Mouse (Mus musculus) heart, adult 11 months (tissue): ENCODE data around the gene Zfx.

ENCODE experiments used
- DNase-seq: peaks from one replicate; pipeline ENCODE4 v3.0.0; 2022

The Zfx gene

DNA sequence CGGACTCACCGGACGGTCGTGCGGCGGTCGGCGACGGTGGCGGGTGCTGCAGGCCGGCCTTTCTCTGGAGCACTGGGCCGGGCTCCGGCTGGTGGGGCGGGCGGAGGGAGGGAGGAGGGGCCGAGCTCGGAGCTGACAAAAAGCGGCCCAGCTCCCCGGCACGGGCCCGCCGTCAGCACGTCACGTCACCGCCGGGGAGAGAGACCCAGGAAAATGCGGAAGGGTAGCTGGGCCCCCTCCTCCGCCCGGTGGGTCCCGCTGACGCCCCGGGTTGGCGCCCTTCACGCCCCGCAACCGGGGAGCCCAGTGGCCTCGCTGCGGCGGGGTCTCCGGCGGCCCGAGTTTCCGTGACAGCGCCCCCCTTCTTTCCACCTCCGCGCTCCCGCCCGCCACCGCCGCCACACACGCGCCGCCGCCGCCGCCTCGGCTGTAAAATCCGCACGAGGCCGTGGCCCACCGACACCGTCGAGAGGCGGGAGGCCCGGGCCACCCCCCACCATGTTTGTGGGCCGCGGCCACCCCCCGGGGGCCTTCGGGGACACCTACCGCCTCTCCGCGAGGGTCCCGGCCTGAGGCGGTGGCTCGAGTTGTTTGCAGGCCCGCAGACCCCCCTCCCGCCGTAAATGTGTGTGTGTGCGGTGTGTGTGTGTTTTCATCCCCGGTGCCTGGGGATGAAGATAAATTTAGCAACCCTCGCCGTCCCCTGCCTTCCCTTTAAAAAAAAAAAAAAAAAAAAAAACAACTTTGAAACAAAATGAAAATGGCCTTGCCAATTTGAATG is at the start of gene Zfx:
Gene Zfx, minus strand, starts transcription at position 644 of the 781 bp plus-strand sequence.
- DNase-seq = peak; percentile 97

DNA sequence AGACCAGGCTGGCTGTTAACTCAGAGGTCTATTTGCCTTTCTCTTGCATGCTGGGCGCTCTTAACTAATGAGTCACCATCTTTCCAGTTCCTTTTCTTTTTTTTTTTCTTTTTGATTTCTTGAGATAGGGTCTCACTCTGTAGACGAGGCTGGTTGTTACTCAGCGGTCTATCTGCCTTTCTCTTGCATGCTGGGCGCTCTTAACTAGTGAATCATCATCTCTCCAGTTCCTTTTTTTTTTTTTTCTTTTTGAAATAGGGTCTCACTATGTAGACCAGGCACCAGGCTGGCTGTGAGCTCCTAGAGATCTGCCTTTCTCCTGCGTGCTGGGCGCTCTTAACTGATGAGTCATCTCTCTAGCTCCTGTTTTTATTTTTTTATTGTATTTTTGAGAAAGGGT is 45.8 kb upstream of the Zfx start:
- DNase-seq = no peak

GRCm38 (mm10) chrX:94152251-94152830 is 28.8 kb upstream of the Zfx start:
- DNase-seq = no peak

DNA sequence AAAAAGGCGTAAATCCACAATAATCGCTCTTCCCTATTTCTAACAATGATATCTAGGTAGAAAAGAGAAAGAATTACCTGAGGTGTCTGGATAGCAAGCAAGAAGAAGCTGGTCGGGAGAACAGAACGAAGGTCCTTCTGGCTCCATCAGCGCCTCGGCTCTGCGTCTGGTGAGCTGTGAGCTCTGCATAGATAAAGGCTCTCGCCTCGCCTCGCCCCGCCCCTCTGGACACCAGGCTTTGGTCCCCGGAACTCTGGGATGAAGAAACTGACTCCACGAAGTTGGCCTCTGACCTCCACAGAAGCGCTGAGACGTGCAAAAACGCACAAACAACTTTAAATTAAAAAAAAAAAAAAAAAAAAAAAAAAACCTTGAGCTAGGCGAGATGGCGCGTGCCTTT is 27.0 kb upstream of the Zfx start:
- DNase-seq = no peak

DNA sequence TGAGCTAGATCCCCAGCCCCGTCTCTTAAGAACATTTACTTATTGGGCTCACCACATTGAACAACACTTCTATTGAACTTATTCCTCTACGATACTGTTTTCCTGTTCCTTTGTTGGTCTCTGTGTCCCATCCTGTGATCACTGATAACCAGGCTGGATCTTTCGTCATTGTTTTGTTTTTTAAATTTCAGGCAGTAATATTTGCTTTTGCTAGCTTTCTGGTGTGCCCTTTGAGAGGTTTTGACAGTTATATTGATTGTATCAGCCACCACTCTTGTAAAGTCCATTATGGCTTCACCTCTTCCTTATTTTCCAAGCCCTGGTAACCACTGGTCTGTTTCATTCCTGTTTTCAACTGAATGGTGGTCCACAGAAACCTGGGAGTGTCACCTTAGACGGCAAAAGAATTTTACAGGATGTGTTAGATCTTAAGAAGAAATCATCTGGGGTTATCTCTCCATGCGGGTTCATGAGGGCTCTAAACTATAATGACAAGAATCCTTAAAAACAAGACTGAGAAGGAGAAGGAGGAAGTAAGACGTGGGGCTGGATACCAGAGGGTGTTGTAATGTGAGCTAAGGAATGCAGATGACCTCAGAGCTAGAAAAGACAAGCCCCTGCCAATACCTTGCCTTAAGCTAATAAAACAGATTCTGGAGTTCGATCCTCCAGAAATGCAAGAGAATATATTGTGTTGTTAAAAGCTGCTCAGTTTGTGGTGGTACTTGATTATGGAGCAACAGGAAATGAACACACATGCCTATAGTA is 18.7 kb upstream of the Zfx start:
- DNase-seq = no peak

GRCm38 (mm10) chrX:94140080-94140479 is 16.6 kb upstream of the Zfx start:
- no peak for DNase-seq

DNA sequence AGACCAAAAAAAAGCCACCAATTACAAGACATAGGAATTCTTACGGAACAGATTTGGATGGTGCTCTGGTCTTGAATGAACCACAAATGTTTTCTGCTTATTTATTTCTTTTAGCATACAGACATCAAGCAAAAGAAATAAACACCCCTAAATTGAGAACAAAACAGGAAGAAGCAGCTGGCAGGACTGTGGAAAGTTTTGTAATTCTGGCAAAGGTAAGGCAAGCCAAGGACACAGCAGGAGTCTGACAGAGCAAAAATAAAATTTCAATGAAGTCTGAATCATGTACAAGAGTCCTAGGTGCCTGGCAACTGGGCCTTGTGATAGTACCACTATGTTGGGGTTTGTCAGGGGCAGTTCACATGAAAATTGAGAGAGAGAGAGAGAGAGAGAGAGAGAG is 14.8 kb upstream of the Zfx start:
- no peak for DNase-seq

DNA sequence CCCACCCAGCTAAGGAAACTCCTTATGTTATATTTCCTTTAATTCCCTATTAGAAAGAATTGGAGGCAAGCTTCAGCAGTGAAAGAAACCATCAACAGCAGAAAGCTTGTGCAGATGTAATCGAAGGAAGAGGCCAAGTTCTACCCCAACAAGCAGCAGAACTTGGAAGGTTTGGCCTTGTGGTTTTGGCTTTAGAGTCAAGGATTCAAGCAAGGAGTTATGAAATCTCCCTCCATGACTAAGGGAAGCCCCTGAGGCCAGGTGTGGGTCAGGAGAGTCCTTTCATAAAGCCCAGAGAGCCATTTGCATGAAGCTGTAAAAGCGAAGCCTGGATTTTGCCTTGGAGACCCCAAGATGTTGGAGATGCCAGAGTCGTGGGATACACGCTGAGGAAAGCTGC is 11.6 kb upstream of the Zfx start:
- DNase-seq = no peak

DNA sequence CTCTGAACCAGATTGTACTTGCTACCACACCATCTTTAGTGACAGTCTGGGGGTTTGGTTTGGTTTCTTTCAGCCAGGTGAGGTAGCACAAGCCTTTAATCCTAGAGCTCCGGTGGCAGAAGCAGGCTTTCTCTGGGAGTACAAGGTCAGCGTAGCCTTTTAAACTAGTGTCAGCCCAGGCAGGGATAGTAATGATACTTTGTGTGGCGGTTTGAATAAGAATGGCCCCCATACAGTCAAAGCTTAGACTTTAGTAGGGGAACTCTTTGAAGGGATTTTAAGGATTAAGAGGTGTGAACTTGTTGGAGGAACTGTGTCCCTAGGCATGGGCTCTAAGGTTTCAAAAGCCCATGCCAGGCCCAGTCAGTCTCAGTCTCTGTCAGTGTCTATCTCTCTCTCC is 10.0 kb upstream of the Zfx start:
- no peak for DNase-seq

- DNase-seq = no peak
Measured at GRCm38 (mm10) chrX:94132239-94132638, 8.7 kb upstream of the Zfx start.

- DNase-seq = no peak
Measured at GRCm38 (mm10) chrX:94129712-94130111, 6.2 kb upstream of the Zfx start.

- no peak for DNase-seq
Measured at GRCm38 (mm10) chrX:94125950-94126349, 2.4 kb upstream of the Zfx start.

- no peak for DNase-seq
Measured at GRCm38 (mm10) chrX:94122709-94123058, 818 bp downstream of the Zfx start.

GRCm38 (mm10) chrX:94121866-94122708 is 1.4 kb downstream of the Zfx start:
- peak; percentile 99 for DNase-seq

GRCm38 (mm10) chrX:94121161-94121856 is 2.2 kb downstream of the Zfx start:
- DNase-seq = peak; percentile 89

DNA sequence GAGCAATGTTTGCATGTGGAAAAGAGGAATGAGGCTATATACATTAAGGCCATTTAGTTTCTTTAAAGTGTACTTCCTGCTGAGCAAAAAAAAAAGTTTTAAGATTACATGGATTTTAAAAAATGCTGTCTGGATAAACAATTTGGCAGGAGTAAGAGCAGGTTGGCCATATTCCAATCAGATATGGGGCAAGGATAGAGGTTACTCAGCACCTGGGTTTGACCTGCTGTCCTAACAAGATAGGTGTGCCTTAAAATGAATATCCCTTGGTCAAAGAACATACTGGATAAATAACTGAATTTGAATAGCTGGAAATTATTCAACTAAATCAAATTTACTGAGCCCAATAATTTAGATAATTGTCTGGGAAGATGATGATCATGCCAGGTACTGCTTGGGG is 5.2 kb downstream of the Zfx start:
- no peak for DNase-seq

DNA sequence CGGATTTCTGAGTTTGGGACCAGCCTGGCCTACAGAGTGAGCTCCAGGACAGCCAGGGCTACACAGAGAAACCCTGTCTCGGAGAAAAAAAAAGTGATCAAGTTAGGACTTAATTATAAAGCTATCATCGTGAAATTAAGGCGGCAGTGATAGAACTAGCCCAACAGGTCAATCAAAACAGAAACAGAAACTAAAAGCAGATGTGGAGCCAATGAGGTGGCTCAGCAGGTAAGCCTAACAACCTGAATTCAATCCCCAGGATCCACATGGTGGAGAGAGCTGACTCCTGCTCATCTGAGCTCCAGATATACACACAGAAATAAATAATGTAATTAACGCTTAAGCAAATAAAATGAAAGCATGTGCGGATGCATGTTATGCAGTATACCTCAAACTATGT is 7.6 kb downstream of the Zfx start:
- no peak for DNase-seq

- no peak for DNase-seq
Measured at GRCm38 (mm10) chrX:94105964-94106363, 17.5 kb downstream of the Zfx start.

DNA sequence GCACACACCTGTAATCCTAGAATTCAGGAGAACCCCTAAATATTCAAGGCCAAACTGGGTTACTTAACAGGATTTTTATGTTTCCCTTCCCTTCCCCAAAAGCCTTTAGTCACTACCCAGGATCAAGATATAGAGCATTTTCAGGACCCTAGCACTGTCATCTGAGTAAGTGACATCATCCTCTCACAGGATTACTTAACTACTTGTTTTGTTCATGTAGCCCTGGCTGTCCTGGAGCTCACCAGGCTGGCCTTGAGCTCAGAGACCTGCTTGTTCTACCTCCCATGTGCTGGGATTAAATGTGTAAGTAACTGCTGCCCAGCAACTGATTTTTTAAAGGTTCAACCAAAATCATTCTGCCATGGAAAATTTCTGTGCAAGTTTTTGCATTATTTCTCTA is 20.6 kb downstream of the Zfx start:
- DNase-seq = no peak

DNA sequence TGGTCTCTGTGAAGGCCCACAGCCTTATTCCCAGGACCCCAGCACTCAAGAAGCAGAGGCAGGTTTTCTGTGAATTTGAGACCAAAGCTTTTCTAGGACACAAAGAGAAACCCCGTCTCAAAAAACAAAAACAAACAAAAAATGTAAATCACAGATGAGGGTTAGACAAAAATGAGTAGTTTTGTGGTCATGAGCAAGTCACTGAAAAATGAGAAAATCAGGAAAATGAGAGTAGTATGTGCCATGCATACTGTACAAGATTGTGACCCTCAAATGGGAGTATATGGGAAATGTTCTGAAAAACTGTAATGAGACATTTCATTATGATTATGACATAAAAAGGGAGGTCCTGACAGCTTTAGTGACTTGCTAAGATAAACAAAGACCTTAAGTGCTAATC is 22.9 kb downstream of the Zfx start:
- DNase-seq = no peak

DNA sequence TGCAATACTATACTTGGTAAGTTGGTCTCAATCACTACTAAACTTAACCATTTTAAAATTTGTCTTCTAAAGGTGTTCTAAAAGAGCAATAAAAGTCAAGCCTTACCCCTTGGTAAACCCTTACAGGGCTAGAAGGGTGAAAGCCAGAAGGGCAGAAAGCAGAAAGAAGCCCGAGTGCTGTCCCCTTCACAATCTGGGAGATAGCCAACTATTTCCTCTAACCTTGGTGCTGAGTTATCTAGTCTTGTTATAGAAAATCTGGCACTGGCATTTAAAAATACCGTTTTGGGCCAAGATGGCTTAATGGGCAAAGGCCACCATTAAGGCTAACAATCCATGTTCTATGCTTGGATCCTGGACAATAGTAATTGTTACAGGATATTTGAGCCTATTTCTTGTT is 32.5 kb downstream of the Zfx start:
- DNase-seq = peak; percentile 73

- peak; percentile 96 for DNase-seq
Measured at GRCm38 (mm10) chrX:94061246-94061645, 62.3 kb downstream of the Zfx start.

GRCm38 (mm10) chrX:94060751-94061150 is 62.8 kb downstream of the Zfx start:
- peak; percentile 56 for DNase-seq
